In genomic region chr7:84272206-84272818, GRCm38 (mm10) we compare ENCODE assay signal across 8 mouse cellular contexts.
DNase-seq lines count a peak whose midpoint lies in the region; ATAC-seq and TF ChIP-seq lines count a peak whose summit lies in the region.

No protein-coding gene starts in this region.

- peak; percentile 95 for DNase-seq in ZHBTc4 (ENCODE audit: low read depth, low spot score)
- DNase-seq in gastrocnemius, postnatal 14 days, result peak; percentile 74
- peak; percentile 83 for DNase-seq in induced T-regulatory cell, adult 2 months (ENCODE audit: low read depth)
- DNase-seq in left cerebral cortex, adult 8-10 months (ENCODE audit: low spot score in 2 of 2), result peak; percentile 46 to 51
- DNase-seq in right cerebral cortex, postnatal 10 days (ENCODE audit: low spot score in 2 of 2), result peak; percentile 78 to 83
- DNase-seq in urinary bladder, postnatal 14 days (ENCODE audit: low spot score), result peak; percentile 79

- no peaks in the 10 kb centered on the region for H3K4me1 ChIP-seq in cortical plate, adult 2 months (ENCODE audit: control insufficient read depth, insufficient read depth, low read length)

- peak; percentile 98 for TF ChIP-seq CTCF in cortical plate, adult 2 months (IDR thresholded peaks at IDR 0.05; ENCODE audit: extremely low read depth, insufficient read depth, low read length)

- intact Hi-C loops in gastrocnemius, postnatal 14 days (cut with DNase I; ENCODE audit: low total_unique reads), result loop anchor here (2.0 to 10.0 kb wide), 2 partner anchors 82 to 360 kb away; no protein-coding TSS in a partner anchor

- H3K27ac ChIP-seq in cortical plate, adult 2 months (ENCODE audit: insufficient read depth, low read length), result no peak overlapping the region

- no peak for TF ChIP-seq POLR2A in cortical plate, adult 2 months (IDR thresholded peaks at IDR 0.05; ENCODE audit: extremely low read depth, insufficient read depth, low read length)

- H3K4me3 ChIP-seq in cortical plate, adult 2 months (ENCODE audit: insufficient read depth, low read length), result no peak overlapping the region

- ATAC-seq in megakaryocyte progenitor cell, adult 5-6 weeks (replicated peaks; ENCODE audit: poor library complexity), result peak; percentile 95
